Mouse (Mus musculus) C2C12 (cell line): ENCODE measurements around the gene Upk2. TPM values are rescaled to one million over a fixed set of nuclear protein-coding genes. Genes with fewer than 3 reads are reported as not detected.
"Not testable (repeated sequence)": the region's sequence is repeated elsewhere in the genome, so short reads cannot be mapped to it uniquely, and the experiment has no call there.

ENCODE experiments used
- H3K27me3 ChIP-seq: one replicate; pipeline ENCODE4 v1.6.1; 2011; ENCODE audit not compliant: control insufficient read depth, insufficient read depth, insufficient read length
- H3K36me3 ChIP-seq: one replicate; pipeline ENCODE4 v1.6.1; 2011; ENCODE audit not compliant: control insufficient read depth, insufficient read depth
- H3K4me3 ChIP-seq: one replicate; pipeline ENCODE4 v1.5.1; 2011; ENCODE audit warnings: mild to moderate bottlenecking, control low read depth; ENCODE audit not compliant: poor library complexity, insufficient read depth, severe bottlenecking
- H3K79me2 ChIP-seq: one replicate; pipeline ENCODE4 v1.6.1; 2011; ENCODE audit not compliant: control insufficient read depth, insufficient read depth
- H3K79me3 ChIP-seq: one replicate; pipeline ENCODE4 v1.6.1; 2011; ENCODE audit warnings: low read depth, control low read depth
- H3ac ChIP-seq: one replicate; pipeline ENCODE3; 2011; ENCODE audit warnings: low read depth; ENCODE audit not compliant: control insufficient read depth, insufficient read length
- CEBPB ChIP-seq: IDR thresholded peaks from one replicate; pipeline ENCODE4 v1.6.1; 2011; ENCODE audit warnings: low read depth, mild to moderate bottlenecking, control low read depth, moderate library complexity
- CTCF ChIP-seq: IDR thresholded peaks from one replicate; pipeline ENCODE4 v1.5.1; 2011; ENCODE audit not compliant: control insufficient read depth, insufficient read depth, insufficient read length
- FOSL1 ChIP-seq: IDR thresholded peaks from one replicate; pipeline ENCODE4 v1.8.0; 2011; ENCODE audit warnings: mild to moderate bottlenecking, low read length; ENCODE audit not compliant: poor library complexity, insufficient read depth, severe bottlenecking
- MAX ChIP-seq: IDR thresholded peaks from one replicate; pipeline ENCODE4 v1.6.1; 2011; ENCODE audit warnings: mild to moderate bottlenecking, control low read depth
- MYOD1 ChIP-seq: IDR thresholded peaks from one replicate; pipeline ENCODE4 v1.6.1; 2011; ENCODE audit warnings: low read depth; ENCODE audit not compliant: control insufficient read depth, insufficient read length
- MYOG ChIP-seq: IDR thresholded peaks from one replicate; pipeline ENCODE4 v1.6.1; 2011; ENCODE audit not compliant: control insufficient read depth, insufficient read length; ENCODE audit errors: extremely low read depth
- USF1 ChIP-seq: IDR thresholded peaks from one replicate; pipeline ENCODE4 v1.6.1; 2011; ENCODE audit warnings: low read depth, mild to moderate bottlenecking, control low read depth, moderate library complexity
- polyA plus RNA-seq: library from polyadenylated mRNA; unstranded; fragments of >200 nt; fragmentation: generic; extraction: Trizol; gene quantifications from one replicate; pipeline ENCODE4 v1.2.1, GENCODE M21; 2012; ENCODE audit warnings: missing spikeins

The Upk2 gene
- polyA plus RNA-seq, 1 experiment = 0.04 TPM

- Histone ChIP-seq H3K27me3 (peaks cover 39% of the 10 kb centered on the region), H3ac (no peak overlapping the region), H3K36me3 (no peaks in the 10 kb centered on the region), H3K79me3 (no peaks in the 10 kb centered on the region), H3K79me2 (no peaks in the 10 kb centered on the region), H3K4me3 (no peak overlapping the region)
- TF ChIP-seq MYOD1 (no peak), CTCF (no peak), CEBPB (no peak), USF1 (no peak), MAX (no peak)
Observed at GRCm38 (mm10) chr9:44468224-44468623, 13.4 kb upstream of the Upk2 start.

DNA sequence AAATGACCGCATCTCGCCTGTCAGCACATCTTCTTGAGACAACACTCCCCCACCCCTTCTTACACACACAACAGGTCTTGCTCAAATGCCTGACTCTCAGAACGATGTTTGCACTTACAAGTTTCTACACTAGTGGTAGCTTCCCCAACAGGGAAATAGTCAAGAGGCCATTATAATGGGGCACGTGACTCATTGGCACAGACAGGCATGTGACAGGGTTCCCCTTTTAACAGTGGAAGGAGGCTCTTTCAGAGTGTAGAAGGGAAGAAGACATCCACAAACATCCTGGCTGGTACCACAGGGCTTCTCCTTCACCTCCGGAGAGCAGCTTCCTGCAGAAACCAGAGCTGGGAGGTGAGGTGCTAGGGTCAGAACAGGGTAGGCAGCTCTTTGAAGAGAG is 7.2 kb upstream of the Upk2 start:
- no peaks in the 10 kb centered on the region for H3K79me2 ChIP-seq
- H3K4me3 ChIP-seq = no peak overlapping the region
- H3K79me3 ChIP-seq = no peaks in the 10 kb centered on the region
- H3ac ChIP-seq = no peak overlapping the region
- H3K27me3 ChIP-seq = peaks cover 42% of the 10 kb centered on the region
- TF ChIP-seq CEBPB (no peak), MYOD1 (no peak), MAX (no peak), MYOG (no peak), USF1 (peak; percentile 64), CTCF (no peak), FOSL1 (no peak)
- H3K36me3 ChIP-seq = no peaks in the 10 kb centered on the region

DNA sequence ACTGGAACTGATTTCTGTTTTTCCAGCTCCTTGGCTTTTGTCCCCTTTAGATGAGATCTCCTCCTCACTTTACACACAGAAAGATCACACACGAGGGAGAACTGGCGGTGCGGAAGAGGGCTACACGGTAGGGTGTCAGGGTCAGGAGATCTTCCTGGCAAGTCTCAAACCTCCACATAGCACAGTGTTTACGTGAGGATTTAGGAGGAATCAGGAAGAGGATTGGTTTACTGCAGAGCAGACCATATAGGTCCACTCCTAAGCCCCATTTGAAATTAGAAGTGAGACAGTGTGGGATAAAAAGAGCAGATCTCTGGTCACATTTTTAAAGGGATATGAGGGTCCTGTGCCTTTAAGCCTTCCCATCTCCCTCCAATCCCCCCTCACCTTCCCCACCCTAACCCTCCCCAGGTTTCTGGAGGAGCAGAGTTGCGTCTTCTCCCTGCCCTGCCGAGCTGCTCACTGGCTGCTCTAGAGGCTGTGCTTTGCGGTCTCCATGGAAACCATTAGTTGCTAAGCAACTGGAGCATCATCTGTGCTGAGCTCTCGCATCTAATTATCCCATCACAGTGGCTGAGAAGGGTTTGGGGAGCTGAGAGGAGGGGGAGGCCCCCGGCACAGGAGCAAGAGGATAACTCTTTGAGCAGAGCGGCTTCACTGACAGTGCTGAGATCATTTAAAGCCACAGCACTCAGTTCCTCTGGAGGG is 2.4 kb upstream of the Upk2 start:
- H3K4me3 ChIP-seq = no peak overlapping the region
- peaks cover 31% of the 10 kb centered on the region for H3K27me3 ChIP-seq
- no peaks in the 10 kb centered on the region for H3K79me3 ChIP-seq
- TF ChIP-seq MYOG = no peak
- no peak for TF ChIP-seq CEBPB
- TF ChIP-seq MYOD1 = no peak
- no peak for TF ChIP-seq CTCF
- no peak overlapping the region for H3ac ChIP-seq
- no peaks in the 10 kb centered on the region for H3K36me3 ChIP-seq
- H3K79me2 ChIP-seq = no peaks in the 10 kb centered on the region

DNA sequence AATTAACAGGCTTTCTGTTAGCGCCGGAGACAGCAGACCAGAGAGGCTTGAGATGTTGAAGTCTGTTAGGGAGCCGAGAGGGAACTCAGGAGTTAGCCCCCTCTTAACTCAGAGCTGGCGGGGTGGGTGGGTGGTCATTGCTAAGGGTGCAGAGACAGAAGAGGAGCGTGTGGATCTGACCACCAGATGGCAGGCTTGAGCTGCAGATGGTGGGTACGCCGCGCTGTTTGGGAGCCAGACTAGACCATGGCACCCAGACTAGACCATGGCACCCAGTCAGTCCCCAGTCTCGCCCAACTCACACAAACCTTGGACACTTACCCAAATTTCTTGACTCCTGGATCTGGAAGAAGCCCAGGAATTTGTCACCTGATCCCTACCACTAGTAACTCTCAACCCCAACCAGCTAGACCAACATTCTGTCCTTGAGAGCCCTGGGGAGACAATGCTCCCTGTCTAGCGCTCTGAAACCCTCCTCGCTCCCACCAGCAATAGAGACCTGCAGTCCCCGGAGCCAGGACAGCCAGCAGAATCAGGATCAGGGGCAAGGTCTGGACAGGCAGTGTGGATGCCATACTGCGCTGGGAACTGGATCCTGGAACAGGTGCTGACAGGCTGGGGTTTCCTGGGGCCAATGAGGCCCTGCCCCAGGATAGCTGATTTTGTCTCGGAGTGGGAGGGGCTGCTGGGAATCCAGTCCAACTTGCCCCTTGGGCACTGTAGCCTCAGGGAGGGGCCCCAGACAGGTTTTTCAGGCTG is 465 bp downstream of the Upk2 start:
- no peak overlapping the region for H3K4me3 ChIP-seq
- H3ac ChIP-seq = no peak overlapping the region
- no peaks in the 10 kb centered on the region for H3K79me2 ChIP-seq
- no peaks in the 10 kb centered on the region for H3K79me3 ChIP-seq
- TF ChIP-seq MAX (no peak), CTCF (peak; percentile 92), CEBPB (no peak)
- H3K36me3 ChIP-seq = no peaks in the 10 kb centered on the region
- H3K27me3 ChIP-seq = peaks cover 22% of the 10 kb centered on the region

DNA sequence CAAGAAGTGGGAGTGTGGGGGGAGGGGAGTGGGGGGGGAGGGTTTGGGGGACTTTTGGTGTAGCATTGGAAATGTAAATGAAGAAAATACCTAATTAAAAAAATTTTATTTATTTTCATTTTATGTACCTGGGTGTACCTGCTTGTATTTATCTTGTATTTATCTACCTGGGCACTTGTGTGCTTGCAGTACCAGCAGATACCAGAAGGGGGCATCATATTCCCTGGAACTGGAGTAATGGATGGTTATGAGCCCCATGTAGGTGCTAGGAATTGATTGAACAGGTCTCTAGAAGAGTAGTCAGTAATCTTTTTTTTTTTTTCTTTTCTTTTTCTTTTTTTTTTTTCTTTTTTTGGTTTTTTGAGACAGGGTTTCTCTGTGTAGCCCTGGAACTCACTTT is 4.4 kb downstream of the Upk2 start:
- Histone ChIP-seq H3K36me3 (no peaks in the 10 kb centered on the region), H3K79me2 (no peaks in the 10 kb centered on the region), H3K4me3 (no peak overlapping the region), H3K79me3 (no peaks in the 10 kb centered on the region), H3K27me3 (peaks cover under 1% of the 10 kb centered on the region), H3ac (no peak overlapping the region)
- no peak for TF ChIP-seq FOSL1
- TF ChIP-seq MAX = no peak

- not testable (repeated sequence) for H3K79me2 ChIP-seq, H3K27me3 ChIP-seq, H3K79me3 ChIP-seq, H3K4me3 ChIP-seq, H3K36me3 ChIP-seq, H3ac ChIP-seq
Observed at GRCm38 (mm10) chr9:44444402-44445025, 10.3 kb downstream of the Upk2 start.
